In genomic region chr13:52236105-52236504, GRCm38 (mm10) we compare ENCODE assay signal across 7 mouse cellular contexts.
DNase-seq lines count a peak whose midpoint lies in the region.

No protein-coding gene starts in this region.

- intact Hi-C loops in heart, postnatal 36 days (cut with DNase I) = no loop called here

- peak; percentile 32 for DNase-seq in right cerebral cortex, postnatal 25 days
- no peak for DNase-seq in right cerebral cortex, postnatal 14 days
- DNase-seq in embryo, embryonic 10.5 days (ENCODE audit: low spot score) = peak; percentile 21
- peak; percentile 29 to 47 for DNase-seq in heart, postnatal 36 days
- DNase-seq in lung, postnatal 10 days = peak; percentile 24
- DNase-seq in ovary, postnatal 36 days (ENCODE audit: low spot score) = no peak
- no peak for DNase-seq in c-Kit-positive CD71-positive TER-119-positive erythroid progenitor cells, embryonic 14.5 days (ENCODE audit: low spot score)

Comparison
In these comparisons a context has a peak if more than half of its experiments do, and no peak if none do; other contexts are left out.
1. DNase-seq: peak in right cerebral cortex, postnatal 25 days (single experiment), embryo, embryonic 10.5 days (single experiment), heart, postnatal 36 days (2 of 2) and lung, postnatal 10 days (single experiment); none in right cerebral cortex, postnatal 14 days (single experiment), ovary, postnatal 36 days (single experiment) and c-Kit-positive CD71-positive TER-119-positive erythroid progenitor cells, embryonic 14.5 days (single experiment).